Mouse (Mus musculus) neural tube, embryonic 14.5 days (tissue): ENCODE measurements at regions not wholly inside any gene's neighbourhood (a gene's known extent, or its start where the extent isn't known, plus 50 kb on each side); places are given as distances from the start of the nearest gene placed in this dataset.

Experiments used
- ATAC-seq: fragments of 200-750 bp; cut with Nextera tagmentation; 2 replicates; pipeline ENCODE4 v1.8.0; 2017; ENCODE audit warnings: low read depth, mild to moderate bottlenecking, moderate TSS enrichment, moderate library complexity
- H3K27ac ChIP-seq: fragments of 300-500 bp; sonication (generic); 2 replicates; pipeline ENCODE4 v1.5.1; 2014; ENCODE audit warnings: low read depth, mild to moderate bottlenecking, control low read depth, low read length, moderate library complexity, mixed read lengths
- H3K27me3 ChIP-seq: fragments of 300-500 bp; sonication (generic); 2 replicates; pipeline ENCODE4 v1.6.1; 2014; ENCODE audit warnings: low read length; ENCODE audit not compliant: control insufficient read depth, insufficient read depth
- H3K36me3 ChIP-seq: fragments of 300-500 bp; sonication (generic); 2 replicates; pipeline ENCODE4 v1.6.1; 2014; ENCODE audit warnings: low read length, mixed read lengths; ENCODE audit not compliant: control insufficient read depth, insufficient read depth
- H3K4me1 ChIP-seq: fragments of 300-500 bp; sonication (generic); 2 replicates; pipeline ENCODE4 v1.6.1; 2014; ENCODE audit warnings: low read length; ENCODE audit not compliant: control insufficient read depth, insufficient read depth
- H3K4me2 ChIP-seq: fragments of 300-500 bp; sonication (generic); 2 replicates; pipeline ENCODE4 v1.6.1; 2014; ENCODE audit warnings: mild to moderate bottlenecking, low read depth, low read length, control low read depth
- H3K4me3 ChIP-seq: fragments of 300-500 bp; sonication (generic); 2 replicates; pipeline ENCODE4 v1.5.1; 2014; ENCODE audit warnings: low read depth, low read length, control low read depth, mixed read lengths
- H3K9ac ChIP-seq: fragments of 300-500 bp; sonication (generic); replicated peaks from 2 replicates; pipeline ENCODE4 v1.6.1; 2014; ENCODE audit warnings: low read depth, mild to moderate bottlenecking, control low read depth, low read length, mixed read lengths
- H3K9me3 ChIP-seq: fragments of 300-500 bp; sonication (generic); 2 replicates; pipeline ENCODE4 v1.6.1; 2016; ENCODE audit warnings: low read length; ENCODE audit not compliant: control insufficient read depth
- WGBS: fragments of 180-500 bp; shearing (Covaris S2); extraction: QIAGEN DNeasy Blood & Tissue Kit; methylation state at CpG from one replicate; pipeline ENCODE4 v1.1.7; 2014; 5-methylcytosine and 5-hydroxymethylcytosine counted together

- Histone ChIP-seq H3K27me3 (no peaks in the 10 kb centered on the region), H3K4me3 (no peak overlapping the region), H3K4me1 (no peaks in the 10 kb centered on the region), H3K27ac (no peak overlapping the region), H3K4me2 (no peak overlapping the region), H3K9me3 (no peaks in the 10 kb centered on the region), H3K36me3 (no peaks in the 10 kb centered on the region), H3K9ac (no peak overlapping the region)
- WGBS, result 75% methylated on average over 5 of the region's 5 CpGs
- ATAC-seq, result no peak
These were observed 70.7 kb upstream of the Gk2 start for GRCm38 (mm10) chr5:97527555-97527954.
